In genomic region chr1:191419991-191420751, GRCm38 (mm10) we compare ENCODE assay signal across 10 mouse cellular contexts. TPM values are rescaled to one million over a fixed set of nuclear protein-coding genes. Genes with fewer than 3 reads are reported as not detected.
DNase-seq lines count a peak whose midpoint lies in the region; ATAC-seq and TF ChIP-seq lines count a peak whose summit lies in the region.
"Had no signal": no experiment of that assay in that cellular context is flagged by ENCODE, and none has a peak within 500 bp of the region (broad histone marks: within the 10 kb centered on the region; RNA-seq: fewer than 3 reads in every experiment).

No protein-coding gene starts in this region.

- no peak for TF ChIP-seq CTCF in lung, adult 2 months (IDR thresholded peaks at IDR 0.05; ENCODE audit: insufficient read depth, low read length)
- TF ChIP-seq CTCF in small intestine, adult 2 months (IDR thresholded peaks at IDR 0.05; ENCODE audit: extremely low read depth, insufficient read length, insufficient replicate concordance, low read depth, low read length) = no peak

- H3K36me3 ChIP-seq in small intestine, adult 2 months (ENCODE audit: control insufficient read depth, insufficient read depth, low read length) = no peaks in the 10 kb centered on the region
- H3K36me3 ChIP-seq in forebrain, embryonic 10.5 days (replicated peaks) = no peaks in the 10 kb centered on the region
- H3K36me3 ChIP-seq: embryonic facial prominence, embryonic 15.5 days; G1E had no signal

- H3K27ac ChIP-seq in small intestine, adult 2 months (ENCODE audit: insufficient read depth, low read depth, low read length) = 0 out of 2 replicates have a peak overlapping the region, but pooled peaks have one; percentile 51
- no peak overlapping the region for H3K27ac ChIP-seq in forebrain, embryonic 10.5 days

- DNase-seq in lung, postnatal 36 days = peak; percentile 25
- no peak for DNase-seq in lung, adult 2 months
- DNase-seq in forelimb bud, embryonic 11.5 days (ENCODE audit: low read depth, low spot score) = peak; percentile 36
- DNase-seq in induced T-regulatory cell, adult 2 months (ENCODE audit: low read depth) = peak; percentile 30
- DNase-seq in Muller cell, postnatal 12 days (ENCODE audit: inconsistent ontology term) = no peak
- DNase-seq in forebrain, embryonic 10.5 days (ENCODE audit: extremely low spot score, low spot score) = no peak

- no peak overlapping the region for H3K4me3 ChIP-seq in lung, adult 2 months (replicated peaks; ENCODE audit: extremely low read depth, low read depth, low read length)
- H3K4me3 ChIP-seq in small intestine, adult 2 months (ENCODE audit: low read depth, low read length) = no peak overlapping the region
- no peak overlapping the region for H3K4me3 ChIP-seq in forebrain, embryonic 10.5 days
- H3K4me3 ChIP-seq: embryonic facial prominence, embryonic 15.5 days had no signal

- TF ChIP-seq POLR2A in lung, adult 2 months (IDR thresholded peaks at IDR 0.05; ENCODE audit: borderline replicate concordance, extremely low read depth, low read depth, low read length) = no peak
- TF ChIP-seq POLR2A in small intestine, adult 2 months (IDR thresholded peaks at IDR 0.05; ENCODE audit: low read depth, low read length) = no peak

- no peaks in the 10 kb centered on the region for H3K9me3 ChIP-seq in forebrain, embryonic 10.5 days
- H3K9me3 ChIP-seq: embryonic facial prominence, embryonic 15.5 days; G1E had no signal

- no peaks in the 10 kb centered on the region; the same call in none of the 2 replicates for H3K4me1 ChIP-seq in lung, adult 2 months (ENCODE audit: control insufficient read depth, insufficient read depth, low read length)
- H3K4me1 ChIP-seq in small intestine, adult 2 months (ENCODE audit: control insufficient read depth, insufficient read depth, insufficient read length, low read length) = peaks cover 16% of the 10 kb centered on the region; the same call in 1 of the 2 replicates
- peaks cover 38% of the 10 kb centered on the region for H3K4me1 ChIP-seq in forebrain, embryonic 10.5 days

- no peaks in the 10 kb centered on the region for H3K27me3 ChIP-seq in small intestine, adult 2 months (ENCODE audit: control insufficient read depth, insufficient read depth, low read length)
- H3K27me3 ChIP-seq in forebrain, embryonic 10.5 days (ENCODE audit: poor library complexity, severe bottlenecking) = no peaks in the 10 kb centered on the region
- H3K27me3 ChIP-seq: embryonic facial prominence, embryonic 15.5 days had no signal

- no peak for ATAC-seq in cerebellum, adult (ENCODE audit: insufficient number of reproducible peaks, low FRiP score, low TSS enrichment)

- 43% methylated on average over 8 of the region's 8 CpGs for WGBS in lung, adult 2 months
- 22% methylated on average over 8 of the region's 8 CpGs for WGBS in small intestine, adult 2 months
- 55% methylated on average over 8 of the region's 8 CpGs for WGBS in forebrain, embryonic 10.5 days

RNA-seq across cellular contexts. Expression of gene Ppp2r5a, which starts 17.1 kb away (rescaled TPM):
- 91.0 and 94.6 TPM in 2 replicates for polyA plus RNA-seq in lung, adult 2 months (2012; rRNA removed)
- 18.5 and 46.6 TPM in 2 replicates for polyA plus RNA-seq in small intestine, adult 2 months (2012; rRNA removed)
- 9.1 and 9.5 TPM in 2 replicates for polyA plus RNA-seq in forebrain, embryonic 10.5 days (2016; fragmentation: Nextera tagmentation; extraction: Ambion mirVana)

Comparison
In these comparisons a context has a peak if more than half of its experiments do, and no peak if none do; other contexts are left out.
1. DNase-seq: peak in lung, postnatal 36 days (single experiment), forelimb bud, embryonic 11.5 days (single experiment) and induced T-regulatory cell, adult 2 months (single experiment); none in lung, adult 2 months (single experiment), Muller cell, postnatal 12 days (single experiment) and forebrain, embryonic 10.5 days (single experiment).